Mouse (Mus musculus): ENCODE measurements at regions not wholly inside any gene's neighbourhood (a gene's known extent, or its start where the extent isn't known, plus 50 kb on each side); places are given as distances from the start of the nearest gene placed in this dataset.

DNA sequence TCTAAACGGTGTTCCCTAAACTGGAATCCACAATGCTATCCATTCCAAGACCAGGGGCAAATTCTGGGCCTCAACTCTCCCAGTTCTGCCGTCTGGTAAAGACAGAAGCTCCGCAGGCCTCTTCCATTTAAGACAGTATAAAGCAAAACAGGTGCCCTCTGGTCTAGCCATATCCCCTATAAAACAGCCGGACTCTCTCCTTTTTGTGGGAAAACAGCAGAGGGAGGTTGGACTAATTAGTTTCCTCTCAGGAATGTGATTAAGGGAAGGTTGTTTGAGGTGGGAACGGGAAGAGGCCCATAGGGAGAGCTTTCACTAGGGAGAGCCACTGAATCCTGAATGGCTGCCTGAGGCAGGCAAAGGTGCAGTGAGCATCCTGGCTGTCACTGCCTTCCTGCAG lies 226.9 kb downstream of the Slc4a3 start:
- POLR2A ChIA-PET: interaction anchor here in 1 of 4 experiments (1.4 kb wide), 1 partner anchor 68 kb away, joined by 4 read pairs; no protein-coding TSS in a partner anchor
- CTCF ChIA-PET: interaction anchor here in 1 of 4 experiments (1.1 kb wide), 1 partner anchor 25 kb away, joined by 3 read pairs; no protein-coding TSS in a partner anchor

- ChIA-PET CTCF (no interaction called here), POLR2A (no interaction called here)
Observed at GRCm38 (mm10) chr1:75778889-75779288, 232.8 kb downstream of the Slc4a3 start.

DNA sequence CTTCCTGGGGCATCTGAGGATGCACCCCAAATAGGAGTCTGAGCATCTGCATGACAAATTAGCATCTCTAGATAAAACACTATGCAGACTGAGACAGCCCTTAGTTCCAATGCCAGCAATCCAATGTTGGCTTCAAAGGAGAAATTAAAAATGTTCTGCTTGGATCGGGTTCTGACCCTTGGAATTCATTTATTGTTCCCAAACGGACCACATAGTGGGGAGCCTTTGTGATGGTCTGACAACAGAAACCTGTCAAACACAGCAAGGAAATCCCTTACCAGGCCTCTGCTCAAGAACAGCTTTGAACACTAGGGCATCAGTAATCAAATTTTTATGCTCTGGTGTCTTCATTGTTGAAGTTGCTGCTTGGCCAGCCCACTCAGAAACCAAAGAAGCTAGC lies 237.1 kb downstream of the Slc4a3 start:
- POLR2A ChIA-PET: interaction anchor here in 1 of 4 experiments (0.6 kb wide), 1 partner anchor 110 kb away, joined by 7 read pairs; no protein-coding TSS in a partner anchor

DNA sequence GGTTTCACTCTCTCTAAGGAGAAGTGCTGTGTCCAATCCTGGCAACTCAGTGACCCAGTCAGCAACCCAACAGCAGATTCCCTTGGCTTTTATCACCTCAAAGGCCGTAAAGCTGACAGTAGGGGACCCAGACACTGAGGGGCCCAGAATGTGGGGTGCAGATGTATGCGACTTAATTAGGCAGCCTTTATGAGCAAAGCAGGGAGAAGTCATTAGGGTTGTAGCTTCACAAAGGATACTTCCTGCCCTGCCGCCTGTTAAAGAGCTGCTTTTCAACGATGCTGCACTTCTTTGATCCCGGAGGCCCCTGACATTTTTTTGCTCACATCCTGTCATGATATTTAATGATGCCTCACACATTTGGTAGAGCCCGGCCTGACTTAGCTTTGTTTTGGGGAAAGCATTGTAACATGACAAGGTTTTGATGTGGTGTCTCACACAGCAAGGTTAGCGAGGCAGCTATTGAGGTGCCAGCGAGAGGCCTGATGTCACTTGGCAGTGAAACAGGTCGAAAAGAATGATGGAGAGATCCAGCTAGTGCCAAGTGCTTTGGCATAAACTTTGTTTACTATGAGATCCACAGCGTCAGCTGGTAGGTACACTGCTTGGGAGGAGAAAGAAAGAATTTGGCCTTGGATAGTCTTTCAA lies 240.2 kb downstream of the Slc4a3 start:
- ChIA-PET POLR2A (no interaction called here), CTCF (interaction anchor here in 1 of 4 experiments (0.5 kb wide), 1 partner anchor 198 kb away, joined by 3 read pairs; no protein-coding TSS in a partner anchor)

More for the DNA sequence above, 237.1 kb downstream of the Slc4a3 start:
- CTCF ChIA-PET: interaction anchor here in 1 of 4 experiments (1.4 kb wide), 1 partner anchor 131 kb away, joined by 3 read pairs; no protein-coding TSS in a partner anchor

GRCm38 (mm10) chr1:75791509-75791908 lies 245.4 kb downstream of the Slc4a3 start:
- POLR2A ChIA-PET: interaction anchor here in 1 of 4 experiments (0.6 kb wide), 2 partner anchors 62 to 1319 kb away, joined by 3 read pairs; no protein-coding TSS in a partner anchor

GRCm38 (mm10) chr1:75797793-75798192 lies 251.7 kb downstream of the Slc4a3 start:
- ChIA-PET POLR2A (no interaction called here), CTCF (interaction anchor here in 1 of 4 experiments (0.7 kb wide), 1 partner anchor 25 kb away, joined by 3 read pairs; no protein-coding TSS in a partner anchor)

More at GRCm38 (mm10) chr1:75791509-75791908, 245.4 kb downstream of the Slc4a3 start:
- CTCF ChIA-PET: no interaction called here

GRCm38 (mm10) chr1:75798375-75799099 lies 252.5 kb downstream of the Slc4a3 start:
- ChIA-PET POLR2A (no interaction called here), CTCF (interaction anchor here in 1 of 4 experiments (0.7 kb wide), 1 partner anchor 25 kb away, joined by 3 read pairs; no protein-coding TSS in a partner anchor)

DNA sequence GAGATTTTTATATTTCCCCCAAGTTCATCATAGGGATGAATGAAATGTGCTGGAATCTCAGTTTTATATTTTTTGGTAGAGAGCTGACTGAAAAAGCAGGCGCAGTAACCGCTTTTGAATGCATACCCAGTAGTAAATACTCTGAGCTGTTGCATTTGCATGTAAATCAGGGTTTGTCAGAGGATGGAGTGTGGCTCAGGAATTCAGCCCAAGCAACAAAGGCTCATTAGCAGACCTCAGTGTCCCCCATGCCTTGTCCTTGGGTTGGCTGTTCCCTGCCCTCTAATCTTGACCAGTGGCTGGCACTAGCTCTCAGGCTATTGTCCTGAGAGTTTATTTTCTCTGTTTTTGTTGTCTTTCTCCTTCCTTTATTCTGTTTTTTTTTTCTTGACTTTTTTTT lies 258.4 kb downstream of the Slc4a3 start:
- POLR2A ChIA-PET: interaction anchor here in 2 of 4 experiments (0.5 to 1.5 kb wide), 5 partner anchors 11 to 1987 kb away, joined by 3 to 4 read pairs (median 3); no protein-coding TSS in a partner anchor

DNA sequence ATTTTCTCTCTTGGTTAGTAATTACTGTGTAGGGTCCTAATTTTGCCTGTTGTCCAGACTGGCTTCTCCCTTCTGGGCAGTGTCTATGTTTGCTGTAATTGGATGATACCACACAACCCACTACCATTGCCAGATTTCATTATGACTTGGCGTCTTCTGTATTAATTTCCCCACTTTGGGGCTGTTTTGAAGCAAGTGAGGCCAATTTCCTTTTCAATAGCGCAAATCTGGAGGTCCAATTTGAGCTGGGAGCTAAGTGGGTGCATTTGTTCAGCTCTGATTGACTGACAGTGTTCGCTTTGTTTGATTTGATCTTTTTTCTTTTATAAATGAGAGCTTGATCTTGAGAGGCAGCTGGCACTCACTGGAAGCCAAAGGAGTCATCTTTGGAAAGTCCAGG lies 266.4 kb downstream of the Slc4a3 start:
- CTCF ChIA-PET: interaction anchor here in 3 of 4 experiments (0.7 to 1.4 kb wide), 3 partner anchors 10 to 160 kb away, joined by 3 to 6 read pairs (median 3); no protein-coding TSS in a partner anchor
- POLR2A ChIA-PET: interaction anchor here in 1 of 4 experiments (0.6 to 1.6 kb wide), 2 partner anchors 10 to 51 kb away, joined by 4 to 5 read pairs; no protein-coding TSS in a partner anchor

More for the DNA sequence above, 258.4 kb downstream of the Slc4a3 start:
- CTCF ChIA-PET: interaction anchor here in 2 of 4 experiments (0.6 to 0.9 kb wide), 2 partner anchors 12 to 151 kb away, joined by 4 read pairs; no protein-coding TSS in a partner anchor

- ChIA-PET POLR2A (interaction anchor here in 1 of 4 experiments (0.6 kb wide), 1 partner anchor 746 kb away, joined by 3 read pairs; no protein-coding TSS in a partner anchor), CTCF (no interaction called here)
Observed at GRCm38 (mm10) chr1:75826202-75826601, 280.1 kb downstream of the Slc4a3 start.

GRCm38 (mm10) chr1:75833071-75833830 lies 287.2 kb downstream of the Slc4a3 start:
- CTCF ChIA-PET: no interaction called here
- POLR2A ChIA-PET: no interaction called here

DNA sequence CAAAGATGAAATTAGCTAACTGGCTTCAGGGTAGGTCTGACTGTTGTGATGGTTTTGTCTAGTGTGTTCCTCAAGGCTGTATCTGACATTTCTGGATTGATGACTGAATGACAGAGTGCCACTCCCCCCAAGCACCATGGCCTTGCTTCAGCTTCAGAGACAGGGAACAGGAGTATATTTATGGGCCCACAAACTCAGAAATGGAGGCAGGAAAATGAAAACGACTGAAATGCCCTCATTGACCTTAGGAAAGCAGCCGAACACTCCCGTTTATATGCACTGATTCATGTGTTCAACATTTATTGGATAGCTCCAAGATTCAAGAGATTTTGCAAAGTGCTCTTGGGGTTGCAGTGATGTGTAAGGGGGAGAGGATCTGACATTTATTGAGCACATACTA lies 288.3 kb downstream of the Slc4a3 start:
- POLR2A ChIA-PET: no interaction called here
- CTCF ChIA-PET: no interaction called here

DNA sequence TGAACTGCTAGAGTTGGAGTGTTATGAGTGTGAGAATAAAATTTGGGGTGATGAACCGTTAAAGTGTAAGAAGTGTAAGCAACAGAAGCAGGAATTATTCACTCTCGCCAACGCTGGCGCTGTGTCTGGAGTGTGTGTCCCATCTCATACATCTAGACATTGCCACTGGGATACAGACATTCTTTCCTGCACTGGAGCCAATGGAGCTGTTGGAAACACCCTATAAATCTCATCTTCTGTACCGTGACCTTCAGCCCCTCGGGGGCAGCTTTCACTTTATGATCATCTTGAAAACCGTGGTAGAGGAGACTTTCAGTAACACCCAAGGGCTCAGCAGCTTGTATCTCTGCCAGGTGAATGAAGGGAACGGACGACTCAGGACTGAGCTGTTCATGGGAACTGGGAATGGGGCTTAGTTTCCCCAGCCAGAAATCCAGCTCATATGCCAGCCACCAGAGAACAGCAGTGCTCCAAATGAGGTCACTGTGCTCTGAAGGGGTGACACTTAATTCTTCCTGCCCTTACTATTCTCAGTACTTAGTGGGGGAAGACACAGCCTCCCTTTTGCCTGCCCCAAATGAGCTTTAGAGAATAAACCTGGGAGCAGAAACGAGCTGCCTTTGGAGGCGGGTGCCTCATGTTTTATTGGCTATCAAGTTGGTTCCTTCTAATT lies 293.6 kb downstream of the Slc4a3 start:
- CTCF ChIA-PET: interaction anchor here in 1 of 4 experiments (0.6 kb wide), 1 partner anchor 149 kb away, joined by 3 read pairs; no protein-coding TSS in a partner anchor
- POLR2A ChIA-PET: no interaction called here

DNA sequence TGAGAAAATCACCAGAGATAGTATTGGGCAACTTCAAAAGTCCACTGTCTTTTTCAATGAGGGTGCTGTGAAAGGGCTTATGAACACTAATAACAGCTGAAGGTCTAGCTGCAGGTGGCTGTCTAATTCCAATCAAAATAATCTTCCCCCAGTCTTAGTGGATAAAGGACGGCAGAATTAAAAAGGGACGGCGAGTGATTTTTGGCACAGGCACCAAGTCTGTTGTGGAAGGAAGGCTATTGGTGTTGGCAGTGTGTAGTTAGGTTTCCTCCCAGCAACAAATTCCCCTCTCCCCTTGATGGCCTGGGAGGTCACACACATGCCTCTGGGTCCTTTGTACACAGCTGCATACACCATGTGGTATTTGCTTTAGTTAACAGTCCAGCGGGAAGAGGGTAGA lies 296.3 kb downstream of the Slc4a3 start:
- POLR2A ChIA-PET: no interaction called here
- CTCF ChIA-PET: no interaction called here

GRCm38 (mm10) chr1:75843326-75843725 lies 297.3 kb downstream of the Slc4a3 start:
- CTCF ChIA-PET: no interaction called here
- POLR2A ChIA-PET: interaction anchor here in 1 of 4 experiments (1.2 kb wide), 2 partner anchors 38 to 175 kb away, joined by 3 read pairs; no protein-coding TSS in a partner anchor

- ChIA-PET CTCF (no interaction called here), POLR2A (interaction anchor here in 1 of 4 experiments (1.2 kb wide), 2 partner anchors 39 to 176 kb away, joined by 3 read pairs; no protein-coding TSS in a partner anchor)
Observed at GRCm38 (mm10) chr1:75844123-75844522, 298.1 kb downstream of the Slc4a3 start.

DNA sequence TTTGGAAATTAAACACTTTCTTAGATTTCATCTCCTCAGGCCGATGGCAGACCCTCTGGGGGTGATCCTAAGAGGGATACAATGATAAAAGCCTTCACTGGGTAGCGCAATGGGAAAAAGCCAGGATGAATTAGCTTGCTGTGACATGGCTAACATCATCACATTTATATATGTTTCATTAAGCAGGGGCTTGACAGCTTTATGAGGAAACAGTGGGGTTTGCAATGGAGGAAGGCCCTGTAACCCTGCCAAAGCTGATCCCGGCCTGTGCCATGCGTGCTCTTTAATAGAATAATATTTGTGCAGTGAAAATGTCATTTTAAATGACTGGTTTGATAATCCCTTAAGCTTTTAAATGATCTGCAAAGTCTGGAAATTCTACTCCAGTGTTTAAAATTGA lies 298.5 kb downstream of the Slc4a3 start:
- CTCF ChIA-PET: interaction anchor here in 3 of 4 experiments (0.7 to 1.3 kb wide), 4 partner anchors 81 to 880 kb away, joined by 3 to 4 read pairs (median 3); no protein-coding TSS in a partner anchor
- POLR2A ChIA-PET: interaction anchor here in 1 of 4 experiments (1.2 kb wide), 1 partner anchor 176 kb away, joined by 3 read pairs; no protein-coding TSS in a partner anchor

GRCm38 (mm10) chr1:75844981-75845380 lies 298.9 kb downstream of the Slc4a3 start:
- ChIA-PET CTCF (interaction anchor here (0.6 to 1.3 kb wide), 5 partner anchors 72 to 881 kb away, joined by 3 to 4 read pairs (median 3); no protein-coding TSS in a partner anchor), POLR2A (no interaction called here)

All from embryonic stem cell, embryonic (primary cell).